Mouse (Mus musculus) gonadal fat pad, adult 2 months (tissue): ENCODE measurements around the gene Smpx. TPM values are rescaled to one million over a fixed set of nuclear protein-coding genes. Genes with fewer than 3 reads are reported as not detected.

Experiments
- DNase-seq: peaks from one replicate; pipeline ENCODE4 v3.0.0-alpha.2; 2012; ENCODE audit warnings: low read depth
- polyA plus RNA-seq: library from polyadenylated mRNA; depleted of rRNA; stranded (reverse); fragments of >200 nt; gene quantifications from 2 replicates; pipeline ENCODE4 v1.2.3, GENCODE M21; 2012; rRNA removed

Smpx gene
- polyA plus RNA-seq: 0.25 and 4.0 TPM in 2 replicates

GRCm38 (mm10) chrX:157698862-157699261 lies at the start of gene Smpx:
Gene Smpx, plus strand, starts transcription at chrX:157698910.
- DNase-seq: no peak

GRCm38 (mm10) chrX:157655047-157655446 lies 43.7 kb upstream of the Smpx start:
- DNase-seq: no peak

DNA sequence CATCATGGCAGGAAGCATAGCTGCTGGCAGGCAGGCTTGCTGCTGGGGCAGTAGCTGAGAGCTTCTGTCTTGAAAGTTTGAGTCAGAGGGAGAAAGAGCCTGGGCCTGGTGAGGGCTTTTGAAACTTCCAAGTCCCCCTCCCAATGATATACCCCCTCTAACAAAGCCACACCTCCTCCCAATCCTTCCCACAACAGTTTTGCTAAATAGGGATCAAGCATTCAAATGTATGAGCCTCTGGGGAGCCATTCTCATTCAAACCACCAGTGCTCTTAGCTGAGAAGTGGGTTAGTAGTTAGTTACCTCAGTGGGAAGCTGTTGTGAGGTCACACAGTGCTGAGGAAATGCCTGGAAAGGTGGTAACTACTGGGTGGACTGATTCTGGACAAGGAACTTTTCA lies 41.4 kb upstream of the Smpx start:
- no peak for DNase-seq

DNA sequence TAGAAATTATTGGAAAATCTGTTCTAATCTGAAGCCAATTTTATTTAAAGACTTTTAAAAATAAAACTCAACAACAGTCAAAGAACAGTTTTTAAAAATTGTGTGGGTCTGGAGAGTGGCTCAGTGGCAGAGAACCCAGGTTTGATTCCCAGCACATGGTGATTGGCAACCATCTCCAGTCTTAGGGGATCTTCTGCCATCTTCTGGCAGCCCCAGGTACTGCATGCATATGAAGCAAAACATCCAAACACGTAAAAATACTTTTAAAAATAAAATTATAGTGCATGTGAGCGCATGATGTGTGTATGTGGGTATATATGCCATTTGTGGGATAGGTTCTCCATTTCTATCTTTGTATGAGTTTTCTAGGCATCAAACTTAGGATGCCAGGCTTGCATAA lies 26.9 kb upstream of the Smpx start:
- no peak for DNase-seq

DNA sequence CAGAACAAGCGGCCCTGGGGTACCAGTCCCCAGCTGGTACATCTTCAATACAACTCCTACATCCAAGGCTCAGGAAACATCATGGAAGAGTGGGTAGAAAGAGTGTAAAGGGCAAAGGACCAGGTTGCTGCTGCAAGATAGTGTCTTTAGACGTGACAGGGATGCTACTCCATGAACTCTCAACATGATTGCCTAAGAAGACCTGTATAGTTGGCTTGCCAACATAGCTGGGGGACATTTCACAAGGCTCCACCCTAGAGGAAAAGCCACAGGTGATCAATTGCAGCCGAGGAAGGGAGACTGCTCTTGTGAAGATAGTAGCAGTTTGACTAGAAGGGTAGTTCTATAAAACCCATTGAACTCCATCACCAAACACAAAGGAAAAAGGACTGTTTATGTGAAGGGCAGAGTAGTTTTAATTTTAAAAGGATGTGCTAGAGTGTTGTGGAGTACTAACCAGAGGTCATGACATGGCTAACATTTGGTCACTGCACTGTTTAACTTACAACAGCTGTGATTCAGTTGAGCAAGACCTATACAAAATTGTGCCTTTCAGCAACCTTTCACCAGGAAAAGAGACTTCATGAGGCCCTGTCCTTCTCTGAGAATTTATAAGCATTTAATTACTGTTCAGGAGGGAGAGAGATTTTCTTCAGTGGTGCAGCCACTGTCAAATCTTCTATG lies 23.9 kb upstream of the Smpx start:
- no peak for DNase-seq

- DNase-seq: no peak
Observed at GRCm38 (mm10) chrX:157691186-157691585, 7.5 kb upstream of the Smpx start.

DNA sequence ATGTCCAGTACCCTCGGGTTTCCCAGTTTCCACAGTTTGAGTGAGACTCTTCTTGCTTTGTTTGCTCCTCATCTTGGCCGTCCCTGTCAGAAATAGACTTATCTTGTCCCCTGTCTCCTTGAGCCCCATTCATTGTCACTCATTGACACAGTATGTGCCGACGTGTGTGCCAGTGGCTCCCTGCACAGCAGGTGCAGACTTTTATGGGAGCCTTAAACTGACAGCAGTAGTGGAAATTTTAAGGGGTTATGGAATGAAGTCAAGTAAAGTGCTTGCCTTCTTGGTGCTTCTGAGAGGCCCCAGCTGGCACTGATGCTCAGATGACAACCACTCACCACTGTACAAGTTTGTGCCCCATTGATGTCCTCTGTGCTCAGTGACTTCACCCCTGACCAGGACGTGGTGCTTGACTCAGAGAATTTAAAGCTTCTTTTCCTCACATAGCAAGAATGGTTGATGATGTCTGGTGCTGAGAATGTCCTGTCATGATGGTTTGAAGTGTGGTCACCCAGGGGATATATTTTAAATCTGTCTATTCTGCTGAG lies 1.0 kb upstream of the Smpx start:
- no peak for DNase-seq

DNA sequence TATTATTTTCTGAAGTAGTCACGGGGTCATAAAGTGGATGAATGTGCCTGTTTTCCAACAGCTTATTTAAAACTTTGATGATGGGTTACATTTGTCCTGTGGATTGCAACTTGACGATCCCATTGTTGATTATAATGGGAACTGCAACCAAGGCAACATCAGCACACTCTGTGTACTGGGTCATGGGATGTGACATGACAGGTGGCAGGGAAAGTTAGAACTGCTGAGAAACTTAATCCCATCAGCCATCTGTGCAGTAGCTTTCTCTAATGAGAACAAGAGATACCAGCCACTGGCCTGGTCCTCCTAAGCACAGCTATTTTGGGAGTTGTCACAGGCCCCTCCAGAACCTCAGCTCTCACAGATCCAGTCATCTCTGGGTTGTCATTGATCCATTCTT lies 8.5 kb downstream of the Smpx start:
- DNase-seq: no peak

GRCm38 (mm10) chrX:157708616-157709280 lies 10.0 kb downstream of the Smpx start:
- DNase-seq: no peak

DNA sequence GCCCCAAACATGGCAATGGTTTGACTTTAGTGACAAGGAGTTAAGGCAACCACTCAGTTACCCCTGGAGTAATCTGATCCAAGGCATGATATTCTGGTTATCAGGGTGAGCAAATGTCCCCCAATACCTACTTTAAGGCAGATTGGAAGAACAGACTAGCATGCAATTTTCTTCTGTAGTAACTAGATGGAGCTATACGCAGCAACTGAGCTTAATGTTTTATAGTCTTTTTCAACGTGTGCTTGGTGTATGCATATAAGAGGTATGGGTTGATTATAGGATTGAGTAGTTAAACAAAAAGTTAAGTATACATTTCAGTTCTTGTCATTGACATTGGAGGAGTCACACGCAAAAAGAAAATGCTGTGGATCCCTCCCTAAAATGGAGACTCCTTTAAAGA lies 21.2 kb downstream of the Smpx start:
- DNase-seq: no peak

DNA sequence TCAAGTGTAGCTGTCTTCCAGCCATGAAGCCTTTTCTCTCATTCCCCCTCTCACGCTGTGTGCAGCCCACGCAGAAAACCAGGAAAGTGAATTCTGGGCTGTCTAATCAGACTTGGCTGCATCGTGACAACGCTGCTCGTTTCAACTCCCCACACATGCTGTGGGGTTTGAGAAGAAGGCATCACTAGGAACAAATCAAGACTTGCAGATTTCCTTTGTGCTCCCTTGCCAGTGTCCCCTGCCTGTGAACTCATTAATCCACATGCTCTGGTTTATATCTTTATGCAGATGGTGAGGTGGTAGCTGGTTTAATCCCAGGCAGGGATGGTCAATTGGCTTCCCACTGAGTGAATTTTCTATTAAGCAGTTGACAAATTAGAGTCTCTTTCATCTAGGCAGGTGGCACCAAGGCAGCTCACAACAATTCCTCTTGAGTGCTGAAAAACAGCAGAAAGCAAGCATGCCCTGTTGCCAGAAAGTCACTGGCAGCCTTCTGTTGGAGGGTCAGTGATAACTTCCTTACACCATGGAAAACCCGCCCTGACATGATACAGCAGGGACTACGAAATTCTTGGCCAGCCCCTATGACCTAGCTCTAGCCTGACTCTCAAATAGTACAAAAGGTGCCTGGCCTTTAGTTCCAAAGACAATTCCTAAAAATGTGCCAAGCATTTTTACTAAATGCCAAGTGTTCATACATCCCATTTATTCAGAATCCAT lies 32.1 kb downstream of the Smpx start:
- no peak for DNase-seq

DNA sequence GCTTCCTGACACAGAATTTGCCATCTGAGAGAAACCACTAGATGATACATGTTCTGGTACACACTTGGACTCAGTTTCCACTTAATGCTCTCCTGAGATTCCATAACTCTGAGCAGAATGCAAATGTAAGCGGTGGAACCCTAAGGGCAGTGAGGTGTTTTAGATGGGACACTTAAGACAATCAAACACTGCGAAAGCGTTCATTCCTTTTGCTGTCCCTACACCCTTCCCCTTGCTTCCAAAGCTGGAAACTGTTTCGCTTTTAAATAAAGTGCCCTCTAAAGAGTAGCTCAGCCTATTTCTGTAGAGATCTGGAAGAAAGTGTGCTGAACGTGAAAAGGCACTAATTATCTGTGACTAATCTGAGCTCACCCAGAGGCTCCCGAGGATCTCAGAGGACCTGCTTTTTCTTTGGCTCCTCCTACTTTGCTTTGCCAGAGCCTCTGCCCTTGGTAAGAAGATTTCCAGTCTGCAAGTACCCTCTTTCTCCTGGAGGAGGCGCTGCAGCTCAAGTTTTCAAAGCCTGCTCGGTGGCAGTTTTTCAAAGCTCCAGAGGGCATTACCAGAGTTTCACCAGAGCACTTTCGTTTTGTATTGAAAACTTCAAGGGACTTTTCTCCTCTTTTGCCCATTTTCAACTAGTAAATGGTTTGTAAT lies 33.1 kb downstream of the Smpx start:
- no peak for DNase-seq

GRCm38 (mm10) chrX:157732346-157732745 lies 33.6 kb downstream of the Smpx start:
- no peak for DNase-seq

DNA sequence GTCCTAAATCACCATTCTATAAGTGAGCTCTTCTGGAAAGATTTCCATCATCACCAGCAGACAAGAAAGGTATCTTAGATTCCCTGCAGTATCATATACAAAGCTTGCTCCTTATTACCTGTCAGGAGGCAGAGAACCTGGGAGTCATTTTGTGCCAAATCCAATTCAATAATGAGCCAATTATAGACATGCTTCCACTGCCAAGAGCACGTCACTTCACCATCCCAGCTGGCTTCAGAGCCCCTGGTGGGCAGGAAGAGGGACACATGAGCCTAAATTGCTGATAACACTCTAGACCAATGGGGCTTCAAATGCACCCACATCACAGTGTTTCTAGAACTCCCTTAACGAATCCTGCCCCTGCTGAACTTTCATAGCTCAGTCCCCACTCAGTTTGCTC lies 35.1 kb downstream of the Smpx start:
- DNase-seq: no peak

DNA sequence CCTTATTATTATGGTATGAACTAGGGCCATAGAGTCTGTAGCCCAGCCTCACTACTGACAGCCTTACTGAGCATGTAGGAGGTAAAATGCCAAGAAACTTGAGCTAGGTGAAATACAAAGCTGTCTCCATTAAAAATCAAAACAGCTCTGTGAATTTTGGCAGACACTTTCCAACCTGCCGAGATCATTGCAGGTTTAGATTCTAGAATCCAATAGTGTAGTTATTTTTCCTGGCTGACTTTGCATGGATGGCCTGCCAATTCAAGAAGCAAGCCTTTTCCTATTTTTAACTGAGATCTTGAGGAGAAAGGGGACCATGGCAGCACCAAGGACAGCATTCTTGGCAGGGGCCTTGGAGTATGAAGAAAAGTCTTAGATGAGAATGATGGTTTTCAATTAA lies 35.6 kb downstream of the Smpx start:
- DNase-seq: no peak

- DNase-seq: no peak
Observed at GRCm38 (mm10) chrX:157747815-157748544, 49.3 kb downstream of the Smpx start.

DNA sequence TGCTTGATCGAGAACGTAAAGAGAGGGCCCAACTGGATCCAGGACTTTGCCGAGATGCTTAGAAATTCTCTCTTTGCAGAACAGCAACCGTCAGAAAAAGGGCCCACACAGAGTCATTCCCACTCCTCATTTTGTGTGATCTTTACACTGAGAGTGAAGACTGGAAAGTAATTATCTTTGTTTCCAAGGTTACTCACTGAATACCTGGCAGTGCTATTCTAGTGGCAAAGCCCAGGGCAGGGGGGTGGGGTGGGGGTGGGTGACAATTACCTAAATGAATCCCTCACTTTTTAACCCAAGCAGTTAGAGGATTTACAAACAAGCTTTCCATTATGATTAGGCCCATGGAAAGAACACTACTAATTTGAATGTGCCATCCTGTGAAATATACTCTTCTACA lies 55.8 kb downstream of the Smpx start:
- DNase-seq: no peak

DNA sequence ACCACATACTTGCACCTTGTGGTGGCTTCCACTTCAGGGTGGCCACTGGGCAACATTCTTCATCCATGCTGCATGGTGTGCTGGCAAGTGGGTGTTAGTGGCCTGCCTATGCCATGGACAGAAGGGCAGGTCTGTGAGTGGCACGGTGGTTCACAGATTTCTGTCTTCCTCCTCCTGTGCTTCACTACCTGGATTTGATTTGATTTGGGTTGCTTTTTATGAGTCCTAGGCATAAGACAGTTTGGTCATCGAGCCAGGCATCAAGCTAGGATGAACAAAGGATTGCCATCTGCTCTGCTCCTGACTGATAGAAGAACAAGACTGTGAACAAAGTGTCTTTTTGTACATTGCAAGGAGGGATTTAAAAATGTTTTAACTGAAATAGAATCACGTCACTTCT lies 63.8 kb downstream of the Smpx start:
- no peak for DNase-seq

- DNase-seq: no peak
Observed at GRCm38 (mm10) chrX:157801669-157802068, 103.0 kb downstream of the Smpx start.
